12 mouse cellular contexts compared by ENCODE assay signal in genomic region chr2:173030591-173031338, GRCm38 (mm10). TPM values are rescaled to one million over a fixed set of nuclear protein-coding genes. Genes with fewer than 3 reads are reported as not detected.
A peak's percentile ranks its signal among the peaks of the same experiment; 100 is the strongest.
DNase-seq lines count a peak whose midpoint lies in the region; ATAC-seq lines count a peak whose summit lies in the region.
"Had no signal": no experiment of that assay in that cellular context is flagged by ENCODE, and none has a peak within 500 bp of the region (broad histone marks: within the 10 kb centered on the region; RNA-seq: fewer than 3 reads in every experiment).

No protein-coding gene starts in this region.

- no peak overlapping the region for H3K4me3 ChIP-seq in heart, embryonic 15.5 days
- peak overlapping the region; percentile 18 for H3K4me3 ChIP-seq in liver, embryonic 16.5 days (ENCODE audit: low read depth, low read length)
- H3K4me3 ChIP-seq: hindbrain, embryonic 13.5 days; kidney, embryonic 15.5 days; limb, embryonic 13.5 days had no signal

- ATAC-seq in heart, embryonic 15.5 days (replicated peaks; ENCODE audit: insufficient number of reproducible peaks, insufficient read depth, low FRiP score, low read depth): no peak
- ATAC-seq in activated CD4-positive, CD25-positive, alpha-beta regulatory T cell, adult 4 months: peak; percentile 12
- ATAC-seq in liver, embryonic 16.5 days (ENCODE audit: low read depth): no peak
- ATAC-seq in erythroid progenitor cell, adult 5-6 weeks (replicated peaks; ENCODE audit: low FRiP score, poor library complexity, severe bottlenecking): no peak

- H3K4me2 ChIP-seq in heart, embryonic 15.5 days: no peak overlapping the region
- H3K4me2 ChIP-seq in liver, embryonic 16.5 days (ENCODE audit: low read depth, low read length): peak overlapping the region; percentile 38; the same call in 1 of the 2 replicates
- H3K4me2 ChIP-seq: hindbrain, embryonic 13.5 days; kidney, embryonic 15.5 days; limb, embryonic 13.5 days had no signal

- intact Hi-C loops in heart, postnatal 14 days (cut with DNase I): no loop called here

- H3K4me1 ChIP-seq in heart, embryonic 15.5 days (replicated peaks): peaks cover 80% of the 10 kb centered on the region
- peaks cover 100% of the 10 kb centered on the region for H3K4me1 ChIP-seq in liver, embryonic 16.5 days (ENCODE audit: control insufficient read depth, low read depth, low read length)

- no peaks in the 10 kb centered on the region for H3K27me3 ChIP-seq in heart, embryonic 15.5 days
- H3K27me3 ChIP-seq in liver, embryonic 16.5 days (ENCODE audit: control insufficient read depth, insufficient read depth, low read depth, low read length): no peaks in the 10 kb centered on the region
- H3K27me3 ChIP-seq: hindbrain, embryonic 13.5 days; kidney, embryonic 15.5 days; limb, embryonic 13.5 days had no signal

- 49% methylated on average over 12 of the region's 12 CpGs for WGBS in heart, embryonic 15.5 days
- 55% methylated on average over 12 of the region's 12 CpGs for WGBS in liver, embryonic 16.5 days (ENCODE audit: insufficient replicate concordance)

- no peaks in the 10 kb centered on the region for H3K9me3 ChIP-seq in heart, embryonic 15.5 days (replicated peaks)
- no peaks in the 10 kb centered on the region for H3K9me3 ChIP-seq in liver, embryonic 16.5 days (replicated peaks; ENCODE audit: control insufficient read depth, low read length)
- H3K9me3 ChIP-seq: hindbrain, embryonic 13.5 days; kidney, embryonic 15.5 days; limb, embryonic 13.5 days had no signal

- DNase-seq in heart, postnatal 14 days: no peak
- DNase-seq in CD4-positive, CD25-positive, alpha-beta regulatory T cell, adult 2 months (ENCODE audit: low read depth, low spot score): peak; percentile 68
- DNase-seq in cerebellum, adult 11 months: no peak
- DNase-seq: cerebellum, postnatal 14 days had no signal

- peaks cover 50% of the 10 kb centered on the region for H3K36me3 ChIP-seq in heart, embryonic 15.5 days
- peaks cover 96% of the 10 kb centered on the region for H3K36me3 ChIP-seq in liver, embryonic 16.5 days (ENCODE audit: control insufficient read depth, insufficient read depth)

- H3K27ac ChIP-seq in heart, embryonic 15.5 days: peak overlapping the region; percentile 8; the same call in 1 of the 2 replicates
- peak overlapping the region; percentile 72 for H3K27ac ChIP-seq in liver, embryonic 16.5 days (ENCODE audit: low read length)
- H3K27ac ChIP-seq: hindbrain, embryonic 13.5 days; kidney, embryonic 15.5 days; limb, embryonic 13.5 days had no signal

- no peak overlapping the region for H3K9ac ChIP-seq in heart, embryonic 15.5 days
- H3K9ac ChIP-seq in liver, embryonic 16.5 days (ENCODE audit: low read depth, low read length): peak overlapping the region; percentile 32; the same call in 1 of the 2 replicates
- H3K9ac ChIP-seq: hindbrain, embryonic 13.5 days; kidney, embryonic 15.5 days; limb, embryonic 13.5 days had no signal

RNA-seq across cellular contexts. Expression of gene Rbm38, which starts 10.5 kb away (rescaled TPM):
- polyA plus RNA-seq in heart, embryonic 15.5 days (2015; fragmentation: Nextera tagmentation; extraction: Ambion mirVana): 108 and 120 TPM in 2 replicates
- total RNA-seq in heart, postnatal 14 days (2021): 100 to 1,000 TPM; 198 to 232 TPM
- 100 to 1,000 TPM; 154 to 186 TPM for polyA plus RNA-seq in activated CD4-positive, CD25-positive, alpha-beta regulatory T cell, adult 4 months (2017; shearing (Covaris generic))
- polyA plus RNA-seq in liver, embryonic 16.5 days (2015; fragmentation: Nextera tagmentation; extraction: Ambion mirVana): 279 and 350 TPM in 2 replicates
- total RNA-seq in erythroid progenitor cell, adult 5-6 weeks (2015; ENCODE audit: low replicate concordance): 671 and 849 TPM in 2 replicates
- 216 and 291 TPM in 2 replicates for total RNA-seq in erythroid progenitor cell, adult 5-6 weeks (2017; ENCODE audit: low replicate concordance)

RNA-seq across cellular contexts. Expression of gene Rae1, which starts 30.8 kb away (rescaled TPM):
- polyA plus RNA-seq in heart, embryonic 15.5 days (2015; fragmentation: Nextera tagmentation; extraction: Ambion mirVana): 84.8 and 96.2 TPM in 2 replicates
- 10 to 100 TPM; 29.6 to 32.7 TPM for total RNA-seq in heart, postnatal 14 days (2021)
- 10 to 100 TPM; 54.5 to 63.6 TPM for polyA plus RNA-seq in activated CD4-positive, CD25-positive, alpha-beta regulatory T cell, adult 4 months (2017; shearing (Covaris generic))
- 55.2 and 56.6 TPM in 2 replicates for polyA plus RNA-seq in liver, embryonic 16.5 days (2015; fragmentation: Nextera tagmentation; extraction: Ambion mirVana)
- 42.3 and 93.0 TPM in 2 replicates for total RNA-seq in erythroid progenitor cell, adult 5-6 weeks (2015; ENCODE audit: low replicate concordance)
- 40.6 and 66.0 TPM in 2 replicates for total RNA-seq in erythroid progenitor cell, adult 5-6 weeks (2017; ENCODE audit: low replicate concordance)

RNA-seq across cellular contexts. Expression of gene Spo11, which starts 53.3 kb away (rescaled TPM):
- 0.74 TPM in 1 of 2 replicates, not detected in the other for polyA plus RNA-seq in heart, embryonic 15.5 days (2015; fragmentation: Nextera tagmentation; extraction: Ambion mirVana)
- under 1 TPM; 0.07 to 0.93 TPM for total RNA-seq in heart, postnatal 14 days (2021)
- 1 to 10 TPM; 3.5 to 5.2 TPM for polyA plus RNA-seq in activated CD4-positive, CD25-positive, alpha-beta regulatory T cell, adult 4 months (2017; shearing (Covaris generic))
- not detected in 2 replicates for polyA plus RNA-seq in liver, embryonic 16.5 days (2015; fragmentation: Nextera tagmentation; extraction: Ambion mirVana)
- total RNA-seq in erythroid progenitor cell, adult 5-6 weeks (2015; ENCODE audit: low replicate concordance): not detected in 2 replicates
- not detected in 2 replicates for total RNA-seq in erythroid progenitor cell, adult 5-6 weeks (2017; ENCODE audit: low replicate concordance)
- total RNA-seq: layer of hippocampus, postnatal 25 days had no signal
